20 mouse cellular contexts compared by ENCODE assay signal in genomic region chr17:67888081-67888480, GRCm38 (mm10).
"Had no signal": no experiment of that assay in that cellular context is flagged by ENCODE, and none has a peak within 500 bp of the region (broad histone marks: within the 10 kb centered on the region; RNA-seq: fewer than 3 reads in every experiment).

No protein-coding gene starts in this region.

- H3K4me1 ChIP-seq: neural tube, embryonic 13.5 days; neural tube, embryonic 15.5 days had no signal

- H3K9me3 ChIP-seq: lung, embryonic 15.5 days; midbrain, embryonic 10.5 days; midbrain, embryonic 12.5 days; neural tube, embryonic 13.5 days; neural tube, embryonic 15.5 days had no signal

- ATAC-seq: lung, postnatal 0 days; midbrain, embryonic 16.5 days had no signal

- H3K36me3 ChIP-seq: midbrain, embryonic 12.5 days; neural tube, embryonic 13.5 days; neural tube, embryonic 15.5 days had no signal

- H3K4me2 ChIP-seq: lung, embryonic 15.5 days; midbrain, embryonic 12.5 days; neural tube, embryonic 13.5 days; neural tube, embryonic 15.5 days had no signal

- H3K4me3 ChIP-seq: lung, embryonic 15.5 days; midbrain, embryonic 10.5 days; midbrain, embryonic 12.5 days; myocyte; neural tube, embryonic 13.5 days; neural tube, embryonic 15.5 days had no signal

- H3K9ac ChIP-seq: lung, embryonic 15.5 days; midbrain, embryonic 12.5 days; neural tube, embryonic 13.5 days; neural tube, embryonic 15.5 days had no signal

- H3K27ac ChIP-seq: lung, embryonic 15.5 days; midbrain, embryonic 10.5 days; midbrain, embryonic 12.5 days; neural tube, embryonic 13.5 days; neural tube, embryonic 15.5 days had no signal

- H3K27me3 ChIP-seq: lung, embryonic 15.5 days; midbrain, embryonic 12.5 days; neural tube, embryonic 13.5 days; neural tube, embryonic 15.5 days had no signal

- DNase-seq: lung, adult 2 months; lung, postnatal 14 days; lung, postnatal 4 days; midbrain, embryonic 14.5 days; retina, postnatal 1 day; right cerebral cortex, adult 18-20 months; right cerebral cortex, postnatal 25 days; right cerebral cortex, postnatal 4 days; spleen, adult 18-20 months; thymus, adult 18-20 months; thymus, postnatal 14 days; thymus, postnatal 36 days had no signal
